Mouse (Mus musculus) megakaryocyte progenitor cell, adult 5-6 weeks (primary cell): ENCODE measurements around the gene Ptpn20. TPM values are rescaled to one million over a fixed set of nuclear protein-coding genes. Genes with fewer than 3 reads are reported as not detected.

ENCODE experiments used
- ATAC-seq: replicated peaks from 2 replicates; pipeline ENCODE4 v1.8.0; 2016; ENCODE audit warnings: mild to moderate bottlenecking, moderate TSS enrichment, inconsistent platforms; ENCODE audit not compliant: poor library complexity
- total RNA-seq, 2 experiments: library from RNA; stranded (forward) in 1 of 2; stranded (reverse) in 1 of 2; fragments of 157-497, 149-512 nt in 1 of 2; fragments of 200-1000 nt in 1 of 2; gene quantifications; 2 replicates each; pipeline versions ENCODE4 v1.2.3 to v1.2.4; 2015 to 2017

Ptpn20 gene
- total RNA-seq (2015) (not detected in 2 replicates), total RNA-seq (2017) (not detected in 2 replicates)

DNA sequence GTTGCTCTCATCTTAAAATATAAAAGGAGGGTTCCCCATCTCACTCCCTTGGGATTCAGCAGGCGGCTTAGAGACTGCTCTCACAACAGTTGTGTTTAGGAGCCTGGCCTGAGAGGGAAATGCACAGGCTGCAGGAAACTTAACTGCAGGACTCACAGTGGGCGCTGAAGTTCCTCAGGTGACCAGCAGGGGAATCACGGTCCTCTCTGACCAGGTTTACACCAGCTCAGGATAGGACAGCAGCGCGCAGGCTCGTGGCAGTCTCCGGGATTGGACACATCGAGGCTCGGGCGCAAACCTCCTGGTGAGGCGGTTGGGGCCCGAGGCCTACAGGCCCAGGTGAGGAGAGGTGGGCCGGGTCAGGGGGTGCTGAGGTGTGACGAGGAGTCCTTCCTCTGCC lies at the start of gene Ptpn20:
TSS of gene Ptpn20 (plus strand) at position 257 of the 400 bp plus-strand sequence.
- ATAC-seq = no peak

DNA sequence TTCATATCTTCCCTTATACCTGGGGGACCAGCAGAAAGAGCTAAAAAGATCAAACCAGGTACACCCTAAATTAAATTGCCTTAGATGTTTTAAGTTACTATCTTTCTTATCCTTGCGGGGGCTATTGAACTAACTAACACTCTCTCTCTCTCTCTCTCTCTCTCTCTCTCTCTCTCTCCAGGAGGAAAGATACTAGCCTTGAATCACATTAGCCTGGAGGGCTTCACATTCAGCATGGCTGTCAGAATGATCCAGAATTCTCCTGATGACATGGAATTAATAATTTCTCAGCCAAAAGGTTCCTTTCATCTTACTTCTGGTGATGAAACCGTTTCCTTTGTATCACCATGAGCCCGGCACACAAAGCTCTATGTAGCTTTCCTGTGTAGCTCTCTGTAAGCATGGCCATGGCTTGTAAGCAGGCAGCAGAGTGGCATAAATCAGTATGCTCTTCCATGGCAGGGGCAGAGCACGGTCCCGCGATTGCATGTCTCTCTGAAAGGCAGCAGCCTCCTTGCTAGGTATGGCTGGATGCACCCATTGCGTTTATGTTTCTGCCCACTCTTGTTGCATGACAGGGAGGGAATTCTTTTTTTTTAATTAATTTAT lies 49.3 kb upstream of the Ptpn20 start:
- ATAC-seq = no peak

GRCm38 (mm10) chr14:33545565-33546143 lies 43.4 kb upstream of the Ptpn20 start:
- ATAC-seq = no peak

DNA sequence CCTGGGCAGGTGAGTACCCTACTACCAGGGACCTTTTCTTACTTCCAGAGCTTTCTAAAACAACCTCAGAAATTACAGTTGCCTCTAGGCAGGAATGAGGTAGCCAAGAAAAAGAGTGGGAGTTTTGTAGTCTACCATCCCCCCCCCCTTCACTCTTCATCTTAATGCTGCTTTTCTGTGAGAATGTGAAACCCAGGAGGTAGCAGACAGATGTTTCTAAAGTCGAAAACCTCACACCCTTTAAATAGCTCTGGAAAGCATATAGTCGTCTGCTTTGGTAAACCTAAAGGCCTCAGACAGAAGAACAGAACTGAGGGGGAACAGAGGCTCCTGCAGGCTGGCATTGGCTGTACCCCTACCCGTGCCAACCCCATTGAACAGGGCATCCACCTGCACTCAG lies 40.4 kb upstream of the Ptpn20 start:
- ATAC-seq = no peak

DNA sequence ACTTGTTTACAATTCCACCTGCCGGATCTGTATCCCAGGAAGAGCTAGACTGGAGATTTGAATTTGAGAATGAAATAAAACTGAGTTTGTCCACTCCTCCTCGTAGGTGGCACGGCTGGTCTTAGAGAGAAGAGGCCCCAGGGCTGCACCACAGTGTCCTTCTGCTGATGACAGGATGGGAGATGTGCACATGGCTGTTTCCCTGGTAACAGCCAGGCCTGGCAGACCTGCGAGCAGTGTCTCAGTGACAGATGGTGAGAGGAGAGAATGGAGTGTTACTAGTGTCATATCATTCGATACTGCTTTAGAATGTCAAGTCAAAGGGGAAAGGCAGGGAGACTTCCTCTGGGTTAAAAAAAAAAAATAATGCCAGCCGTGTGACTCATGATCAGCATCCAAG lies 39.2 kb upstream of the Ptpn20 start:
- ATAC-seq = no peak

DNA sequence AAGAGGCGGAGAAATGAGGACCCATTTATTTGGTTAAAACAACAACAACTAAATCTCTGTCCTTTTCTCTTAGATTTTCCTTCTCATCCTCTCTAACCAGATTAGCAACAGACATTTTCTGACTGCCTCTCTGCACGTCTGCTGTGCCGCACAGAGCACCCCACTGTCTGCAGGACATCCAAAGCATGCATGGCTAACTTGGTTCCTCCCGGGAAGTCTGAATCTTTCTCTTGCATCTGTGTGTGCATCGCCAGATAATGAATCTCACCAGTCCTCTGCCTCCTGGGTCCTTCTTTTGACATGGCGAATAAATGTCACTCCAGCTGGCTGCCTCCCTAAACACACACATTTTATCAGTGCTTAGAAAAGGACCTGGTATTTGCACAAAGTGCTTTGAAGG lies 18.3 kb upstream of the Ptpn20 start:
- no peak for ATAC-seq

DNA sequence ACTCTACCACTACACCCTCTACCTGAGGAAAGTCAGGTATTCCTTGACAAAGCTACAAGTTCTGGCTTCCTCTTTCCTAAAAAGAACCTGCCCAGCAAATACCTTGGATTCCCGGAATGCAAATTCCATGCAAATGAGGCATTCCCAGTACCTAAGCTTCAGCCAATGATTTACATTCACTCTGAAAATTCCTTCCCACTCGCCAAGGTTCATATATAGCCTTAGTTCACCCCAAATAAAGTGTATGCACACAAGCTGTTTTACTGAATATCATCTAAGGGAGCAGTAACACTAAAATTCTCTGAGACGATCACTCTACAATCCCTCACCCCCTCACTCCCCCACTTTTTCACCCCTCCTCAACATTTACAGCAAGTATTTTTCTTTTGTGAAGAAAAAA lies 15.4 kb upstream of the Ptpn20 start:
- ATAC-seq = no peak

- no peak for ATAC-seq
Measured at GRCm38 (mm10) chr14:33579771-33580484, 9.1 kb upstream of the Ptpn20 start.

- ATAC-seq = no peak
Measured at GRCm38 (mm10) chr14:33598376-33599130, 9.5 kb downstream of the Ptpn20 start.

DNA sequence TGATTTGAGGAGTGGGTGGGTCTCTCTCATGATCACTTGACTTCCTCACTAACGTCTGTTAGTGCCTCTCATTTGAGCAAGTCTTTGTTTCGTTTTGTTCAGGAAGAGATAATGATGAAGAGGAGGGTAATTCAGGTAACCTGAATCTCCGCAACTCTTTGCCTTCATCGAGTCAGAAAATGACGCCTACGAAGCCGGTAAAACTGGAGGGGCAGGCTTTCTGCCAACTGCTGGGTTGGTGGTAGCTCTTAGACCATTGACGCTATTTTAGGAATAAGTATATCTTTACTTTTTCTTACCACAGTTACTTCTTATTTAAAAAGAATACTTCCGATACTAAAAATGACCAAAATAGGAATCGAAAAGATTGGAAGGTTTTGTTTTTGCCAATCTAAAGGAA lies 18.4 kb downstream of the Ptpn20 start:
- ATAC-seq = no peak

GRCm38 (mm10) chr14:33625036-33625435 lies 36.0 kb downstream of the Ptpn20 start:
- no peak for ATAC-seq

DNA sequence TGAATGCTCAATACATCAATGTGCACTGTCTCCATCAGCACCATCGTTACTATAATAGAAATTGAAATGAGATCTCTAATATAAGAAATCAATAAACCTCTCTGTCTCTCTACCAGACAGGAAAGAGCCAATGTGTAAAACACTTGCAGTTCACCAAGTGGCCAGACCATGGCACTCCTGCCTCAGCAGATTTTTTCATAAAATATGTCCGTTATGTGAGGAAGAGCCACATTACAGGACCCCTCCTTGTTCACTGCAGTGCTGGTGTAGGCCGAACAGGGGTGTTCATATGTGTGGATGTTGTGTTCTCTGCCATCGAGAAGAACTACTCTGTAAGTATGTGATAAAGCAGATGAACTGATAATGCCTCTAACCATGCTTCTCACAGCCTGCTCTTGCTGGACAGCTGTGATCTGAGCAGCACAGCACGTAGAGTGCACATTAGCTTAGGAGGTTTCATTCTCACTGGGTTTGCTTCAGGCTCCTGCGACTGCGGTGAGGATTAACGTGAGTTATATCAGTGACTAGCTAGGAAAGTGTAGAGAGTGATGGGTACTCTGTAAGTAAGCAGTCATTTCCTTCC lies 43.9 kb downstream of the Ptpn20 start:
- peak; percentile 52; the same call in 1 of the 2 replicates for ATAC-seq

- no peak for ATAC-seq
Measured at GRCm38 (mm10) chr14:33634354-33634753, 45.3 kb downstream of the Ptpn20 start.

- ATAC-seq = no peak
Measured at GRCm38 (mm10) chr14:33634774-33635173, 45.8 kb downstream of the Ptpn20 start.

- peak; percentile 42; the same call in 1 of the 2 replicates for ATAC-seq
Measured at GRCm38 (mm10) chr14:33639357-33639756, 50.4 kb downstream of the Ptpn20 start.

DNA sequence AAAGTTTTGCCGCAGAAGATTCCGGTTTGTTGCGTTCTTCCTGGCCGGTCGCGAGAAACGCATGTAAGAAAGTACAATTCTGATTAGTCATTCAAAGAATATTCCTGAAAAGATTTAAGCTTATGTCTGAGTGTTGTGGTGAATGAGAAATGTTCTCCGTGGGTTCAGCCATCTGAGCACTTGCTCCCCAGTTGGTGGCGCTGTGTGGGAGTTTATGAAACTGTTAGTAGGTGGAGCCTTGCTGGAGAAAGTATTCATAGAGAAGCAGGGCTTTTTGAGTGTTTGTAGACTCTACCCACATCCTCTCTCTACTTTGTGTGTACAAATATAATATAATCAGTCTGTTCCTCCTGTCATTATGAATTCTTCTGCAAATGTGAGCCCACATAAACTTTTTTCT lies 61.7 kb downstream of the Ptpn20 start:
- ATAC-seq = no peak

GRCm38 (mm10) chr14:33657471-33657901 lies 68.5 kb downstream of the Ptpn20 start:
- ATAC-seq = no peak

DNA sequence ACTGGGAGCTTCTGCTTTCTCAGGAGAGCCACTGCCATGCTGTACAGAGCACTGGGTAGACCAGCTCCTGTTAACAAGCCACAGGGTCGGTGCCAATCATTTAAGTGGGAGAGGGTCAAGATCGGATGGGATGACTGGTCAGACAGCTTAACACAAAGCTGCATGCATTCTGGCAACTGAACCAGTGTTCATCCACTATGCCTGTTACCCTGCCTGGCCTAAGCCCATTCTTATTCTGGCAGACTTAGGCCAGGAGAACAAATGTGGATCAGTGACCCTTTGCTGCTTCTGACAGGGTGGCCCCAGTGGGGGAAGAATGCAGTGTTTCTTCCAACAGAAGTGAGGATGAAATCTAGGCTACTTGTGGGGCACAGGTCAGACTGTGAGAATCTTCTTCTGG lies 69.3 kb downstream of the Ptpn20 start:
- no peak for ATAC-seq

- ATAC-seq = no peak
Measured at GRCm38 (mm10) chr14:33662080-33662479, 73.1 kb downstream of the Ptpn20 start.

GRCm38 (mm10) chr14:33666301-33666700 lies 77.3 kb downstream of the Ptpn20 start:
- ATAC-seq = no peak

DNA sequence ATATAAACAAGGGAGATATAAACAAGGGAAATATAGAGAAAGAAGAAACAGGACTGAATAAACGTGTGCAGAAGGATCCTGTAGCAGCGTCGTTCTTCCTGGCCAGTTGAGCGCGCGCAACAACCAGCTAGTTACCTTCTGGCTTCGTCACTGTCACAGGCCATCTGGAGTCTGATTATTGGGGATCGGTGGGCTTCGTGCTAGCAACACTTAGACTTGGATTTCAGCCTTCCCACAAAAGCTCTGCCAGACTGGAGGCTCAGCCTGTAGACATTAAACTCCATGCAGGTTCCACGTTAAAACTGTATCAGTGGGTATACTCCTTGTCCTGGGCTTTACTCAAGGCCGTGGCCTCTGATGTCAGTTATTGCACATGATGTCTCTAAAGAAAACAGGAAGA lies 80.9 kb downstream of the Ptpn20 start:
- no peak for ATAC-seq
